Mouse (Mus musculus) neural tube, embryonic 12.5 days (tissue): Measurements from ENCODE around the gene Vps37b. TPM values are rescaled to one million over a fixed set of nuclear protein-coding genes. Genes with fewer than 3 reads are reported as not detected.

Experiments used
- ATAC-seq: fragments of 200-750 bp; cut with Nextera tagmentation; 2 replicates; pipeline ENCODE4 v1.8.0; 2017; ENCODE audit warnings: low read depth, mild to moderate bottlenecking, moderate TSS enrichment, moderate library complexity; ENCODE audit not compliant: low FRiP score
- H3K27ac ChIP-seq: fragments of 300-500 bp; sonication (generic); 2 replicates; pipeline ENCODE4 v1.5.1; 2016
- H3K27me3 ChIP-seq: fragments of 300-500 bp; sonication (generic); replicated peaks from 2 replicates; pipeline ENCODE4 v1.6.1; 2016; ENCODE audit warnings: mild to moderate bottlenecking
- H3K36me3 ChIP-seq: fragments of 300-500 bp; sonication (generic); 2 replicates; pipeline ENCODE4 v1.6.1; 2016; ENCODE audit warnings: mild to moderate bottlenecking
- H3K4me1 ChIP-seq: fragments of 300-500 bp; sonication (generic); 2 replicates; pipeline ENCODE4 v1.6.1; 2016
- H3K4me2 ChIP-seq: fragments of 300-500 bp; sonication (generic); replicated peaks from 2 replicates; pipeline ENCODE4 v1.6.1; 2016; ENCODE audit warnings: mild to moderate bottlenecking
- H3K4me3 ChIP-seq: fragments of 300-500 bp; sonication (generic); 2 replicates; pipeline ENCODE4 v1.5.1; 2016
- H3K9ac ChIP-seq: fragments of 300-500 bp; sonication (generic); 2 replicates; pipeline ENCODE4 v1.6.1; 2016; ENCODE audit warnings: mild to moderate bottlenecking
- H3K9me3 ChIP-seq: fragments of 300-500 bp; sonication (generic); 2 replicates; pipeline ENCODE4 v1.6.1; 2016; ENCODE audit warnings: mild to moderate bottlenecking
- WGBS: fragments of 180-500 bp; shearing (Covaris S2); methylation state at CpG from one replicate; pipeline ENCODE4 v1.1.7; 2016; 5-methylcytosine and 5-hydroxymethylcytosine counted together
- polyA plus RNA-seq: library from polyadenylated mRNA; unstranded; fragments of >200 nt; fragmentation: Nextera tagmentation; extraction: Ambion mirVana; gene quantifications from 2 replicates; pipeline ENCODE4 v1.2.1, GENCODE M21; 2016

Gene Vps37b
- polyA plus RNA-seq, 1 experiment from 2014 or later, result 70.9 TPM

DNA sequence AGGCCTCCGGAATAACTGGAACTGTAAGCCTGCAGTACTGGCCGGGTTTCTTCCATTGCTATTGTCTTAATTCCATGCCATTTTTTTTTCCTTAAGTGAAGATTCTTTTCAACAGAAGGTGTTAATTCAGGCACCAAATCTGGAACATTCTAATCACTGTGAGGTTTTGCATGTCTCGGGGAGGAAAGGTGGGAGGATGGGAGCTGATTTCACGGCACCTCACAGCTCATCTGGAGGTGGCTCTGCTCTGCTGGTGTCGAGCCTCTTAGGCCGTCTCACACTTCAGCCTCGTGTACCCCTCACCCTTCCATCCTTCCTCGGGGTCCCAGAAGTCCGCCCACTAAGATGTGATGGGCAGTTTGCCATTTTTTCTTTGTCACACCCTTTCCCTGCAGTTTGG, 9.0 kb upstream of the Vps37b start:
- Histone ChIP-seq H3K4me1 (peaks cover 23% of the 10 kb centered on the region), H3K4me2 (no peak overlapping the region), H3K27me3 (no peaks in the 10 kb centered on the region), H3K27ac (no peak overlapping the region), H3K4me3 (no peak overlapping the region), H3K36me3 (no peaks in the 10 kb centered on the region), H3K9me3 (no peaks in the 10 kb centered on the region), H3K9ac (no peak overlapping the region)
- ATAC-seq, result no peak
- 80% methylated on average over 9 of the region's 9 CpGs for WGBS

DNA sequence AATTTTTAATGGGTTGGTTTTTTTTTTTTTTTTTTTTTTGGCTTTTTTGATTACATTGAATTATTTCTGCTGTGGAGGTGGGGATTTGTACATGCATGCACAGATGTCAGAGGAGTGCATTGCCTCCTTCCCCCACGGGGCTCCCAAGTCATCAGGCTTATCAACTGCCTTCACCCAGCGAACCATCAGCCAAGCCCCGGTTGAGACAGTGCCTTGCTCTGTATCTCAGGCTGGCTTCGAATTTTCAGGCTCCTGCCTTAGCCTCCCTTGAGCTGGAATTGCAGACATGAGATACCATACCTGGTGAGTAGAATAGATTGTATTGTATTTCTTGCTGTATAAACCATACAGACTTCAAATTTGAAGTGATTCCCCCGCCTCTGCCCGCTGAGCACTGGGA, 7.5 kb upstream of the Vps37b start:
- Histone ChIP-seq H3K4me2 (no peak overlapping the region), H3K9ac (no peak overlapping the region), H3K4me3 (no peak overlapping the region), H3K27ac (no peak overlapping the region), H3K36me3 (no peaks in the 10 kb centered on the region), H3K4me1 (peaks cover 17% of the 10 kb centered on the region), H3K27me3 (no peaks in the 10 kb centered on the region), H3K9me3 (no peaks in the 10 kb centered on the region)
- ATAC-seq, result no peak
- 86% methylated on average over 6 of the region's 6 CpGs for WGBS

DNA sequence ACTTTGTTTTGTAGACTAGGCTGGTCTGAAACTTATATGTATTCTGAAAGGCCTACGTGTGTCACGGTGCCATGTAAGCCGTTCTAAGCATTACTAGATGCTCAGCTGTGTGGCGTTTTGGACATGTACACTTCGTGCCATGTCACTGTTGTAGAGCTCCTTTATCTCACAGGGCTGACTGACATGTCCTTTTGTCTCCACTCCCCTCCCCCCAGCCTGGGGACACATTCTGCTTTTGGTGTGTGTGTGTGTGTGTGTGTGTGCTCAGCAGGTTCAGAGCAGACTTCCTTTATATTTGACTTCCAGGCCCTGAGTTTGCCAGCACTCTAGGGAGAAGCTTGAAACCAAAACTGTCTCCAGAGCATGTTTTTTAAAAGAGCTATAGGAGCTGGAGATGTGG, 4.8 kb upstream of the Vps37b start:
- ATAC-seq, result no peak
- H3K4me2 ChIP-seq, result no peak overlapping the region
- no peaks in the 10 kb centered on the region for H3K36me3 ChIP-seq
- 49% methylated on average over 5 of the region's 5 CpGs for WGBS
- H3K4me1 ChIP-seq, result peaks cover 11% of the 10 kb centered on the region
- no peak overlapping the region for H3K9ac ChIP-seq
- H3K9me3 ChIP-seq, result no peaks in the 10 kb centered on the region
- H3K27ac ChIP-seq, result 0 out of 2 replicates have a peak overlapping the region, but pooled peaks have one; percentile 4
- H3K4me3 ChIP-seq, result no peak overlapping the region
- no peaks in the 10 kb centered on the region for H3K27me3 ChIP-seq

DNA sequence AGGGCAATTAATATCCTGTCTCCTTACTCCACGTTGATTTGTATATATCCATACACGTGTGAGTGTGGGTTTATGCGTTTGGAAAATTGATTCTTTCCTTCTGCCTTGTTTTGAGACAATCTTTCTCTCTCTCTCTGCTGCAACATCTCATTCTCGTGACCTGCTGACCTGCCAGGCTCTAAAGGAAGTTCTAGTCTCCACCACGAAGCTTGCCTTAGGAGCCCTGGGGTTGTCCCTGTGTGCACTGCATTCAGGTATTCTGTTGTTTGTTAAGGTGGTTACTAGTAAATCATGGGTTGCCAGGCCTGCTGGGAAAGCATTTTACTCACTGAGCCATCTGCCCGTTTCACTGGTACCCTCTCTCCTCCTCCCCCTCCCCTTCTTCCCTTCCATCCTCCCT, 4.3 kb upstream of the Vps37b start:
- no peak for ATAC-seq
- no peak overlapping the region for H3K27ac ChIP-seq
- no peak overlapping the region for H3K4me3 ChIP-seq
- WGBS, result 33% methylated on average over 6 of the region's 6 CpGs
- no peaks in the 10 kb centered on the region for H3K9me3 ChIP-seq
- no peak overlapping the region for H3K4me2 ChIP-seq
- no peaks in the 10 kb centered on the region for H3K36me3 ChIP-seq
- no peak overlapping the region for H3K9ac ChIP-seq
- peaks cover 11% of the 10 kb centered on the region for H3K4me1 ChIP-seq
- no peaks in the 10 kb centered on the region for H3K27me3 ChIP-seq

DNA sequence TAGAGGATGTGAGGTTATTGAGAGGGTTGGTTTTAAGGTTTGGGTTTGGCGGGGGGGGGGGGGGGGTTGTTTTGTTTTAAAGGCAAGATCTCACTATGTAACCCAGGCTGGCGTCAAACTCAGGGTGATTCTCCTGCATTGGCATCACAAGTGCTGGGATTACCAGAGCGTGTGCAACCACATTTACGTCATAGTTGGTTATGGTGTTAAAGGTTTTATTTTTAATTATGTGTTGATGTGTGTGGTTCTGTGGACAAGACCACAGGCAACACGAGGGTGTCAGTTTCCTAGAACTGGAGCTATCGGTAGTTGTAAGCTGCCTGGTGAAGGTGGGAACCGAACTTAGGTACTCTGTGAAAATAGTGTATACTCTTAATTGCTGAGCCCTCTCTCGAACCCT, 3.7 kb upstream of the Vps37b start:
- no peak overlapping the region for H3K4me3 ChIP-seq
- H3K9me3 ChIP-seq, result no peaks in the 10 kb centered on the region
- H3K4me1 ChIP-seq, result peaks cover 11% of the 10 kb centered on the region
- no peaks in the 10 kb centered on the region for H3K36me3 ChIP-seq
- H3K4me2 ChIP-seq, result no peak overlapping the region
- 77% methylated on average over 8 of the region's 8 CpGs for WGBS
- no peak overlapping the region for H3K27ac ChIP-seq
- H3K27me3 ChIP-seq, result no peaks in the 10 kb centered on the region
- H3K9ac ChIP-seq, result no peak overlapping the region
- ATAC-seq, result no peak

DNA sequence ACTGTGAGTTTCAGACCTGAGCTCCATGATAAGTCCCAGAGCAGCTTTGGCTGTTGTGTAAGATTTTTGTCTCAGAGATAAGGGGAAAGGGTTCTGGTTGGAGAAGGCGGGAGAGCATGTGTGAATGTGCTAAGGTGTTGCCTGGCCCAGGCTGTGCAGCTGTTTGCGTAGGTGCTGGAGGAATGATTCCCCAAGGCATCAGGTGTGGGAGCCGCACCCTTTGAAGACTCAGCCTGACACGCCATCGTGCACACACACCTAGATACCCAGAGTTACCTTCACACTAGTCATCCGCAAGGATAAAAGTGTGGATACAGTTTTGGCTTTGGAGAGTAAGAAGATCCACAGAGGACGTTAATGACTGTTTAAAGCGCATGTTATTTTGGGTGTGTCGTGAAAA, 3.3 kb upstream of the Vps37b start:
- Histone ChIP-seq H3K27ac (no peak overlapping the region), H3K4me3 (no peak overlapping the region), H3K36me3 (no peaks in the 10 kb centered on the region), H3K9ac (no peak overlapping the region), H3K4me1 (peaks cover 14% of the 10 kb centered on the region), H3K4me2 (no peak overlapping the region), H3K27me3 (no peaks in the 10 kb centered on the region), H3K9me3 (no peaks in the 10 kb centered on the region)
- ATAC-seq, result no peak
- WGBS, result 88% methylated on average over 9 of the region's 9 CpGs

DNA sequence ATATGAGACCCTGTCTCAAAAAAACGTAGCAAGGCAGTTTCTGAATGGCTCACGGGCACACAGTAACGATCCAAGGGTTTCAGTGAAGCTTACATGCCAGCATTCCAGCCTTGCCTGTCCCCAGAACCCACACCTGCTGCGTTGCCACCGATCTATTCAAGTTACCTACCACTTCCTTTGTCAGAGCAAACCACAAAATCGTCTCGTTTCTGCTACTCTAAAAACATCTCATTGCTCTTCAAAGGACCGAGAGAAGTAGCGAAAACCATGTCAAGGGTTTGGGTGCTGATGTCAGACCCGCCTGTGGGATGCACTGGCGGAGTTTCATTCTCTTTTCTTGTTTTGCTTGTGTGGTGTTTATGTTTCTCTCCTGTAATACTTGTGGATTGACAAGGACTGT, 2.4 kb upstream of the Vps37b start:
- Histone ChIP-seq H3K9me3 (no peaks in the 10 kb centered on the region), H3K27me3 (no peaks in the 10 kb centered on the region), H3K4me1 (peaks cover 23% of the 10 kb centered on the region), H3K36me3 (no peaks in the 10 kb centered on the region), H3K4me3 (no peak overlapping the region), H3K27ac (no peak overlapping the region), H3K9ac (no peak overlapping the region), H3K4me2 (no peak overlapping the region)
- WGBS, result 80% methylated on average over 11 of the region's 11 CpGs
- no peak for ATAC-seq

DNA sequence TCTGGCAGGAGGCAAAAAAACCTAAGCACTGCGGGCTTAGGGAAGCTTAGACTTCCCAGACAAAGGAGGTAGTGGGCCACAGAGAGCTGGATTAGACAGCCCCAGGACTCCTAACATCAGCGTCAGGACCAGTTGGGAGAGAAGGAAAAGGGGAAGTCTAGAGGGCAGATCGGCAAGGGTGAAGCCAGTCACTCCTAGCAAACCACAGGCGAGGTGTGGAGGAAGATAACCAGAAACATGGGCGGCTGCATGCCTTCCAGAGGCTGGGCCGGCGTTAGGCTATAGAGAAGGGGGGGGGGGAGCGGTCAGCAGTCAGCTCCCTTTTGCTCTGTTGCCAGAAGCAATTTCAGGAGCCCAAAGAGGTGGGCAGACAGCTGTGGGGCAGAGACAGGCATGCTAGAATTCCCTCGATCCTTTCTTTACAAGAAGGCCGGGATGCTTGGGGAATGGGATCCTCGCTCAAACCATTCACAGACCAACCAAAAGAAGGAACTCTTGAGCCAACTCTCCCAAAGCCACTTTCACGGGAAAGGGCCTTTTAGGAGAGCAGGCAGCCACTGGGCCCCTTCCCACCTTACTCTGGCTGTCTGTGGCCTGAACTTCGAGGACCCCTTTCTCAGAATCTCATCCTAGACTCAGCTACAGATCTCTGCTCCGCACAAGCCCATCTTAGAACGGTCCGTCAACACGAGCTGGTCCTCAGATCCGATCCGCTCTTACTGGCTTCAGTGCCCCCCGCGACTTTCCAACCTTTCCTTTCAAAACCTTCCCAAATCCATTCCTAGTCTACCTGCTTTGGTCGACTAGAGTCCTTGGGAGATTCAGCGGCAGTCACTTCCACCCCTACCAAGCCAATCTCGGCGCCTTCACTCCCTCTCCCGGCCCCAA, 758 bp downstream of the Vps37b start:
- peak; percentile 31; the same call in 1 of the 2 replicates for ATAC-seq
- Histone ChIP-seq H3K27me3 (no peaks in the 10 kb centered on the region), H3K9ac (peak overlapping the region; percentile 97), H3K9me3 (no peaks in the 10 kb centered on the region), H3K4me3 (peak overlapping the region; percentile 94), H3K27ac (peak overlapping the region; percentile 80), H3K4me1 (peaks cover 41% of the 10 kb centered on the region), H3K36me3 (peaks cover 3% of the 10 kb centered on the region; the same call in 1 of the 2 replicates), H3K4me2 (peak overlapping the region; percentile 89)
- 2% methylated on average over 26 of the region's 26 CpGs for WGBS

DNA sequence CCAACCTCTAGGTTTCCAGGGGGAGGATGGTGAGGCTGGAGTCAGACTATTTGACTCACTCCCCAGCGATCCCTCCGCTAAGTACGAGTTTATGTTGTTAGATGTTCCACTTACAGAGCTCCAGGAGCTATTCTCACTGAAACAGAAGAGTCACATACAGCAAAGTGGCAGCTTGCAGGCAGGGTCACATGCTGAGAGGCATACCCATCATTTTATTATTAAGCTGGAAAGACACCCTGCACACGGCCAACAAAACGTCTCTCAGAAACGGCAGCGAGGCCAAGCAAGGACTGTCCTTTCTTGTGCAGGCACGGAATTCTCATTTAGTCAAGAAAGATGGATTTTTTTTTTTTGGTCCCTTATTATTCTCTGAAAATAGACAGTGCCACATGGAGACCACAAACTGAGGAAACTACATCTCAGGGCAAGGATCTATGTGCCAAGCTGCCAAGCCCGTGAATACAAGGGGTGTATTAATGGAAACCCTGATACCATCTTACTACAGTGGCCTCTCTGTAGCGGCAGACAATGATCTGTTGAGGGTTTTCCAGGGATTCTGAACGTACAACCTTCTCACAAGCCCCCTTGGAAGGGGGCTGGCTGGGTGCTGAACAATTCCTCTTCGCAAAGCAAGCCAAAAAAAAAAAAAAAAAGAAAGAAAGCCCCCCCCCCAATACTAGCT, 1.5 kb downstream of the Vps37b start:
- peak overlapping the region; percentile 94 for H3K4me3 ChIP-seq
- peaks cover 6% of the 10 kb centered on the region; the same call in 1 of the 2 replicates for H3K36me3 ChIP-seq
- ATAC-seq, result no peak
- no peak overlapping the region; the same call in 1 of the 2 replicates for H3K27ac ChIP-seq
- no peaks in the 10 kb centered on the region for H3K27me3 ChIP-seq
- H3K4me2 ChIP-seq, result peak overlapping the region; percentile 89
- WGBS, result 49% methylated on average over 12 of the region's 12 CpGs
- H3K9ac ChIP-seq, result peak overlapping the region; percentile 97
- H3K9me3 ChIP-seq, result no peaks in the 10 kb centered on the region
- H3K4me1 ChIP-seq, result peaks cover 47% of the 10 kb centered on the region

DNA sequence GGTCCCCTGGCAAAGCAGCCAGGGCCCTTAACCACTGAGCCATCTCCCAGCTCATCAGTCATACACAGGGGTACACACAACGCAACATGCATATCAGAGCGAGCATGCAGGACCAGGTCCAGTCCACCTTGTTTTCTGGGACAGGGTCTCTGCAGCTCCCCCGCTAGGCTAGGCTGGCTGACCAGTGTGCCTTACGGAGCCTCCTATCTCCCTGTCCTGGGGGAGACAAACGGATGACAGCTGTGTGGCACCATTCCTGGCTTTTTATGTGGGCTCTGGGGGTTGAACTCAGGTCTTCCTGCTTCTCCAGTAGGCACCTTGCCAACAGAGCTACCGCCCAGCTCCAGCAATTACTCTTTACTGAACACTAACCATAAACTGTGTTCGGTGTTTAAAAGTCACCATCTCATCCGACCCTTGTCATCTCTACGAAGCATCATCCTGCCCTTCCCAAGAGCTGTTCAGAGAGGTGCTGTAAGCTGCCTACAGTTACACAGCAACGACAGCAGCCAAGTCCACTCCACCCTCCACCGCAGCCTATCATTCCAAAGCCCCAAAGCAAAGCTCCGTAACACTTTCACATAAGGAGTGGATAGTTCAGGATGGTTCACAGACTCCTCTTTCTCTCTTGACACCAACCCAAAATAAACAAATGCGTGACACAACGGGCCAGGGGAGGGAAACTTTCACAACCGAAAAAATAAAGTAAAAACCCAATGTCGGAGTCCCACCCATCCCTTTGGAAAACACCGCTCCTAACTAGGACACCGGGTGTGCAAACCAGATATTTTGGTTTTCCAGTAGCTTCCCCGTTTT, 2.6 kb downstream of the Vps37b start:
- H3K4me2 ChIP-seq, result peak overlapping the region; percentile 89
- 91% methylated on average over 19 of the region's 19 CpGs for WGBS
- H3K27me3 ChIP-seq, result no peaks in the 10 kb centered on the region

DNA sequence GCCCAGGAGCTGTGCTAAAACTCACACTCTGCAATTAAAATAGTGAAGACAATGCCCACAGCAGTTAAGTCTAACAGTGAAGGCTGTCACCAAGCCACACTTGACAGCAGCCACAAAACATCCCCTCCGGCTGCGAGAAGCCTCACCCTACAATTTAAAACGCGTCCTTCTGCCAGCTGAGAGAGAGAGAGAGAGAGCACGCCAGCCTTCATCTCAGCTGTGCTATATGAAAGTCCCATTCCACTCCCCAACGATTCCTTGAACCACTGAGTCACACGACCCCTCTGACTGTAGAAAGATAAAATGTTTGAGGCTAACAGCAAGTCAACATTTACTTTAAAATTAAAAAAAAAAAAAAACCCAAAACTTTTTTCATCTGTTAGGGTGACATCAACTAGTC, 3.4 kb downstream of the Vps37b start:
- Histone ChIP-seq H3K9me3 (no peaks in the 10 kb centered on the region), H3K36me3 (peaks cover 6% of the 10 kb centered on the region; the same call in 1 of the 2 replicates), H3K9ac (0 out of 2 replicates have a peak overlapping the region, but pooled peaks have one; percentile 26), H3K4me3 (0 out of 2 replicates have a peak overlapping the region, but pooled peaks have one; percentile 9), H3K27ac (no peak overlapping the region), H3K27me3 (no peaks in the 10 kb centered on the region), H3K4me1 (peaks cover 66% of the 10 kb centered on the region), H3K4me2 (peak overlapping the region; percentile 89)
- ATAC-seq, result no peak
- 39% methylated on average over 7 of the region's 7 CpGs for WGBS

More for the DNA sequence above, 2.6 kb downstream of the Vps37b start:
- no peaks in the 10 kb centered on the region for H3K9me3 ChIP-seq
- H3K9ac ChIP-seq, result no peak overlapping the region
- H3K4me3 ChIP-seq, result no peak overlapping the region
- H3K4me1 ChIP-seq, result peaks cover 58% of the 10 kb centered on the region
- no peak for ATAC-seq
- H3K36me3 ChIP-seq, result peaks cover 6% of the 10 kb centered on the region; the same call in 1 of the 2 replicates
- H3K27ac ChIP-seq, result no peak overlapping the region
